Mouse (Mus musculus): ENCODE measurements at regions not wholly inside any gene's neighbourhood (a gene's known extent, or its start where the extent isn't known, plus 50 kb on each side); places are given as distances from the start of the nearest gene placed in this dataset.

GRCm38 (mm10) chr8:42069314-42069713 lies 652.4 kb upstream of the Frg1 start:
- no peak overlapping the region for H3K4me2 ChIP-seq (replicated peaks)
- no peaks in the 10 kb centered on the region for H3K4me1 ChIP-seq (replicated peaks)
- no peak for ATAC-seq
- H3K9me3 ChIP-seq = no peaks in the 10 kb centered on the region
- H3K4me3 ChIP-seq (replicated peaks) = no peak overlapping the region
- 77% methylated on average over 1 of the region's 1 CpGs for WGBS
- no peak overlapping the region for H3K9ac ChIP-seq (replicated peaks)
- no peaks in the 10 kb centered on the region for H3K27me3 ChIP-seq
- H3K27ac ChIP-seq = no peak overlapping the region
- H3K36me3 ChIP-seq = no peaks in the 10 kb centered on the region

- H3K9me3 ChIP-seq = no peaks in the 10 kb centered on the region
- no peaks in the 10 kb centered on the region for H3K36me3 ChIP-seq
- no peak overlapping the region for H3K4me2 ChIP-seq (replicated peaks)
- H3K9ac ChIP-seq (replicated peaks) = no peak overlapping the region
- no peak overlapping the region for H3K27ac ChIP-seq
- ATAC-seq = no peak
- no peaks in the 10 kb centered on the region for H3K4me1 ChIP-seq (replicated peaks)
- no peak overlapping the region for H3K4me3 ChIP-seq (replicated peaks)
- WGBS = 78% methylated on average over 5 of the region's 5 CpGs
- no peaks in the 10 kb centered on the region for H3K27me3 ChIP-seq
Measured at GRCm38 (mm10) chr8:42043526-42043925, 626.7 kb upstream of the Frg1 start.

DNA sequence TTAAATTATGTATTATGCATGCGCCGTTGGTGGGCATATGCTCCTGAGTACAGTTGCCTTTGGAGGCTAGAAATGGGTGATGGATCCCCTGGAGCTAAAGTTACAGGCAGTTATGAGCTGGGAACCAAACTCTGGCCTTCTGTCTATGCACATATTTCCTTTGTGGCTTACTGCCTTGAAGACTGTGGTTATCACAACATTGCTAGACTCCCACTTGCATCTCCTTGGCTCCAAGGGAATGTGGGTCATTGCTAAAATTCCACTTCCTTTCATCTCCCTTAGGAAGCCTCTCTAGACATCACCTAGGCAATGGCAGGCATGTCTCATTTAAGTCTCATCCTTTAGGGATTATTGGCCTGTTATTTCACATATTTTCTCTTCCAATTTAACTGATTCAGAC lies 622.4 kb upstream of the Frg1 start:
- Histone ChIP-seq H3K4me1 (replicated peaks) (no peaks in the 10 kb centered on the region), H3K27me3 (no peaks in the 10 kb centered on the region), H3K27ac (no peak overlapping the region), H3K36me3 (no peaks in the 10 kb centered on the region), H3K4me3 (replicated peaks) (no peak overlapping the region), H3K9me3 (no peaks in the 10 kb centered on the region), H3K4me2 (replicated peaks) (no peak overlapping the region), H3K9ac (replicated peaks) (no peak overlapping the region)
- no peak for ATAC-seq
- WGBS = 94% methylated on average over 2 of the region's 2 CpGs

DNA sequence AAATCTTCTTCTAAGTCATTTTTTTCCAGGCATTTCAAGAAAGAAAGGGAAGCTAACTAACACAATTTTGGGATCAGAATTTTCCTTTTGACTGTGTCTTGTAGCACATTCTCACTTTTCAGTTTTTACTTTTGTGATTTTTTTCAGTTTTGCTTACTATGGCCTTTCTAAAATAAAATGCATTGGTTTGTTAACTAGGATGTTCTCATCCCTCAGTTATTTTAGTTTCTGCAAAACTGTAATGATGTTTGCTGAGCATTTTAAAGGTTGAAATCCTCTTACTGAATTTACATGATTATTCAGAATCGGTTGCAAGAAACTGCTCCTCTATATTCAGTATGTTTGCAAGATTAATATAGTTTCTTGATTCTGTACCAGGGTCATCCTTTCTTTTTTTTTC lies 610.1 kb upstream of the Frg1 start:
- WGBS = 87% methylated on average over 1 of the region's 1 CpGs
- Histone ChIP-seq H3K27ac (no peak overlapping the region), H3K9ac (replicated peaks) (no peak overlapping the region), H3K9me3 (no peaks in the 10 kb centered on the region), H3K27me3 (no peaks in the 10 kb centered on the region), H3K36me3 (no peaks in the 10 kb centered on the region), H3K4me1 (replicated peaks) (no peaks in the 10 kb centered on the region), H3K4me2 (replicated peaks) (no peak overlapping the region), H3K4me3 (replicated peaks) (no peak overlapping the region)
- no peak for ATAC-seq

- Histone ChIP-seq H3K4me3 (replicated peaks) (no peak overlapping the region), H3K4me2 (replicated peaks) (no peak overlapping the region), H3K27ac (no peak overlapping the region), H3K27me3 (no peaks in the 10 kb centered on the region), H3K36me3 (no peaks in the 10 kb centered on the region), H3K9me3 (no peaks in the 10 kb centered on the region), H3K4me1 (replicated peaks) (no peaks in the 10 kb centered on the region), H3K9ac (replicated peaks) (no peak overlapping the region)
- 90% methylated on average over 3 of the region's 3 CpGs for WGBS
- no peak for ATAC-seq
Measured at GRCm38 (mm10) chr8:42017786-42018185, 600.9 kb upstream of the Frg1 start.

DNA sequence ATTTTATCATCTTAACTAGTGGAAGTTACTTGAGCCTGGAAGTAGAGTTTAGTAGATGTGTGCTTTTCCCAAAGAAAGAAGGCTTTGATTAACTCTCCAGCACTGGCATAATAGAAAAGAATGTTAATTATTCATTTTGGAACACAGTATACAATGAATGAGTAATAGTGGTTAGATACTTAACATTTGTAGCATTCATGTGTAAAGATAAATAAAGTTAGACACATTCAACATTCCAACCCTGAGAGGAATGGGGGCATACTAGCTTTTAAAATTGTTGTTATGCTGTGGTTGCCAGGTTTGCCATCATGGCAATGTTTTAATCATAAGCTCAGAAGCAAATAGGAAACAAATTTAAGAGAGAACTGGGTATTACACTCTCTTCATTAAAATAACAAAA lies 586.3 kb upstream of the Frg1 start:
- ATAC-seq = no peak
- no peak overlapping the region for H3K4me2 ChIP-seq (replicated peaks)
- no peaks in the 10 kb centered on the region for H3K27me3 ChIP-seq
- no peak overlapping the region for H3K9ac ChIP-seq (replicated peaks)
- no peaks in the 10 kb centered on the region for H3K9me3 ChIP-seq
- no peak overlapping the region for H3K27ac ChIP-seq
- H3K4me3 ChIP-seq (replicated peaks) = no peak overlapping the region
- no peaks in the 10 kb centered on the region for H3K4me1 ChIP-seq (replicated peaks)
- H3K36me3 ChIP-seq = no peaks in the 10 kb centered on the region

DNA sequence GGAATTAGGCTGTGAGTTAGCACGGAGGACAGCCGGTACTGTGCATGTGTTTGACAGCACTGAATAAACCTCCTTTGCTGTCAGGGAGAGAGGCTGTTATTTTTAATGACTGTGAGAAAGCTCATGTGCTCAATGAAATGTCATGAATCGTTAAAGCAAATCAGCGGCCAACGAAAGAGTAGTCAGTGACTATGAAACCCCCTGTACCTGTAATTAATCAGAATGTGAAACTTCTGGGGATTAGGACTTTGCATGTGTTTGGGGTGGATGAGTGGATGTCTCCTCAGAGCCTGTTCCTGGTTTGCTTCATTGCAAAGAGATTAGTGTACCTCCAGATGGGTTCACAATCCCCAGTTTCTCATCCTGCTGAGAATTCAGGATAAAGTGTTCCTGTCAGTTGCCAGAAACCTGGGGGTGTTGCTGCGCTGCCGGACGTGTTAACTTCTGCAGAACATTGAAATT lies 572.2 kb upstream of the Frg1 start:
- 78% methylated on average over 8 of the region's 8 CpGs for WGBS
- H3K4me1 ChIP-seq (replicated peaks) = no peaks in the 10 kb centered on the region
- no peaks in the 10 kb centered on the region for H3K9me3 ChIP-seq
- no peak overlapping the region for H3K9ac ChIP-seq (replicated peaks)
- H3K27ac ChIP-seq = no peak overlapping the region
- H3K36me3 ChIP-seq = no peaks in the 10 kb centered on the region
- ATAC-seq = no peak
- H3K4me2 ChIP-seq (replicated peaks) = no peak overlapping the region
- H3K4me3 ChIP-seq (replicated peaks) = no peak overlapping the region
- no peaks in the 10 kb centered on the region for H3K27me3 ChIP-seq

- Histone ChIP-seq H3K27ac (no peak overlapping the region), H3K4me2 (replicated peaks) (no peak overlapping the region), H3K4me1 (replicated peaks) (no peaks in the 10 kb centered on the region), H3K9me3 (no peaks in the 10 kb centered on the region), H3K27me3 (no peaks in the 10 kb centered on the region), H3K9ac (replicated peaks) (no peak overlapping the region), H3K4me3 (replicated peaks) (no peak overlapping the region), H3K36me3 (no peaks in the 10 kb centered on the region)
- 79% methylated on average over 5 of the region's 5 CpGs for WGBS
- ATAC-seq = no peak
Measured at GRCm38 (mm10) chr8:41988216-41988615, 571.3 kb upstream of the Frg1 start.

DNA sequence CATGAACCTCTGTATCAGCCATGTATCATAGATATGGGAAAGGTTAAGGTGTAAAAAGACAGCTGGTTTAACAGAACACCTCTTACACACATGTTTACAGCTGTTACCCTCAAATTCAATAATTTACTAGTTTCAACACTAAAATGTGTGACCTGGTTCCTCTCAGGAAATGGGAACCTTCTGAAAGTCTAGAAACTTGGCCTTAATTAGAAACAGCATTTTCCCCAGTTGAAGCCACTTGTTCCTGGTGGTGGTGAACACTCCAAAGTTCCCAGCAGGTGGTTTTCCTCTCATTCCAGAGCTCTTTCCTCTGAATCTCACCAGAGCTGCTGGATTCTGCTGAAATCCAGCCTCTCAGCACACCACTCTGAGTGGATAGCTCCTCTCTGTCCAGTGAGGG lies 570.5 kb upstream of the Frg1 start:
- Histone ChIP-seq H3K4me1 (replicated peaks) (no peaks in the 10 kb centered on the region), H3K4me2 (replicated peaks) (no peak overlapping the region), H3K27ac (no peak overlapping the region), H3K36me3 (no peaks in the 10 kb centered on the region), H3K27me3 (no peaks in the 10 kb centered on the region), H3K4me3 (replicated peaks) (no peak overlapping the region), H3K9me3 (no peaks in the 10 kb centered on the region), H3K9ac (replicated peaks) (no peak overlapping the region)
- ATAC-seq = no peak

DNA sequence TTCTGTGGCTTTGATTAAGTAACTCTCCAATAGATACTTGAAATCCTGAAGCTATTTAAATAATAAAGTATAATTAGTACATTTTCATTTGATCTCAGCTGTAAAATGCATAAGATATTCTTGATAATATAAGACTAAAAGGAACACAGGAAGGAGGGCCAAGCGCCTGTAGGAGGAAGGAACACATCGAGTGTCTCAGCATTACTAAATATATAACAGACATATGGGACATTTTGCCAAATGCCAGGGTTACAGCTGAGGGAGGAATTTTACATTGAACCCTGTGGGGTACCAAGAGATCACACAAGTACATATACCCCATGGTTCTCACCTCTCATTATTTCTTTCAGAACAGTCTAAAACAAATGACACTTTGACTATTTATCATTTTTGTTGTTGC lies 555.5 kb upstream of the Frg1 start:
- WGBS = 91% methylated on average over 2 of the region's 2 CpGs
- Histone ChIP-seq H3K27me3 (no peaks in the 10 kb centered on the region), H3K4me2 (replicated peaks) (no peak overlapping the region), H3K4me1 (replicated peaks) (no peaks in the 10 kb centered on the region), H3K9ac (replicated peaks) (no peak overlapping the region), H3K9me3 (no peaks in the 10 kb centered on the region), H3K36me3 (no peaks in the 10 kb centered on the region), H3K27ac (no peak overlapping the region), H3K4me3 (replicated peaks) (no peak overlapping the region)
- ATAC-seq = no peak

- 86% methylated on average over 3 of the region's 3 CpGs for WGBS
- H3K4me2 ChIP-seq (replicated peaks) = no peak overlapping the region
- no peaks in the 10 kb centered on the region for H3K36me3 ChIP-seq
- no peaks in the 10 kb centered on the region for H3K27me3 ChIP-seq
- H3K4me1 ChIP-seq (replicated peaks) = no peaks in the 10 kb centered on the region
- H3K9ac ChIP-seq (replicated peaks) = no peak overlapping the region
- no peaks in the 10 kb centered on the region for H3K9me3 ChIP-seq
- H3K27ac ChIP-seq = no peak overlapping the region
- ATAC-seq = no peak
- H3K4me3 ChIP-seq (replicated peaks) = no peak overlapping the region
Measured at GRCm38 (mm10) chr8:41970536-41970935, 553.7 kb upstream of the Frg1 start.

DNA sequence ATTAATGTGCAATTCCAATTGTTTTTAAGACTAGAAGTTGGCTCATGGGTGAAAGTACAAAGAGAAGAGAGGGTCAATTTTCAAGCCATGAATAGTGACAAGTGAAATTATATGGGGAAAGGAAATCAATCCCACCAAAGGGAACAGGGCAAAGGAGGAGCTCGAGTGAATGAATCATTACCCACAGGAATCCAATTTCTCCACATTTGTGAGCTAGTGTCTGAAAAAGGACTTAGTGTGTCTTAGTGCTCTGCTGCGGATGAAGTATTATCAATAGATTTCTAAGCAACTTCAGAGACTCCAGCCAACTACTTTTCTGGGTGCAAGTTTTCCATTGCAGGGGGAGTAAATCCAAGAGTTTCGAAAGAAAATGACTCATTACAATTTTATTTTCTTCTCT lies 552.5 kb upstream of the Frg1 start:
- H3K27ac ChIP-seq = no peak overlapping the region
- no peak for ATAC-seq
- WGBS = 83% methylated on average over 3 of the region's 3 CpGs
- H3K27me3 ChIP-seq = no peaks in the 10 kb centered on the region
- no peaks in the 10 kb centered on the region for H3K4me1 ChIP-seq (replicated peaks)
- no peaks in the 10 kb centered on the region for H3K9me3 ChIP-seq
- H3K4me3 ChIP-seq (replicated peaks) = no peak overlapping the region
- no peak overlapping the region for H3K9ac ChIP-seq (replicated peaks)
- H3K4me2 ChIP-seq (replicated peaks) = no peak overlapping the region
- no peaks in the 10 kb centered on the region for H3K36me3 ChIP-seq

- Histone ChIP-seq H3K4me1 (replicated peaks) (no peaks in the 10 kb centered on the region), H3K27ac (no peak overlapping the region), H3K4me3 (replicated peaks) (no peak overlapping the region), H3K9me3 (no peaks in the 10 kb centered on the region), H3K36me3 (no peaks in the 10 kb centered on the region), H3K4me2 (replicated peaks) (no peak overlapping the region), H3K27me3 (no peaks in the 10 kb centered on the region), H3K9ac (replicated peaks) (no peak overlapping the region)
- ATAC-seq = no peak
Measured at GRCm38 (mm10) chr8:41964088-41964487, 547.2 kb upstream of the Frg1 start.

DNA sequence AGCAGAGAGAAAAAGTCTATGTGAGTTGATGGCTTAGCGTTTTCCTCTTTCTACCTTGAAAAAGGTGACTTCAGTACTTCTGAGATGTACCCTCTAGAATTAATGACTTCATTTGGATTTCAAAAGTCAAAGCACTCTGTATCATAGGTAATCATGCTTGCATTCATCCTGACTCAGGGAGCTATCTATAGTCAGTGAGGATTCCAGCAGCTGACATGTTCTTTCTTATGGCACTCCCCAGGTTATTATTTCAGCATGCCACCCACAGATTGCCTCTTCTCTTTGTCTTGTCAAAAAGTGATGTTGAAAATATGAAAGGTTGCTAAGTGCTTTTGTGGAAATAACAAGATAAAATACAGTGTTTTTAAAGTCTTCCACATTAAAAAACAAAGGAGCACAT lies 540.0 kb upstream of the Frg1 start:
- H3K9ac ChIP-seq (replicated peaks) = no peak overlapping the region
- H3K9me3 ChIP-seq = no peaks in the 10 kb centered on the region
- no peaks in the 10 kb centered on the region for H3K36me3 ChIP-seq
- H3K27me3 ChIP-seq = no peaks in the 10 kb centered on the region
- WGBS = 93% methylated on average over 1 of the region's 1 CpGs
- no peak overlapping the region for H3K4me3 ChIP-seq (replicated peaks)
- H3K4me1 ChIP-seq (replicated peaks) = no peaks in the 10 kb centered on the region
- ATAC-seq = no peak
- H3K4me2 ChIP-seq (replicated peaks) = no peak overlapping the region
- H3K27ac ChIP-seq = no peak overlapping the region

Data from midbrain, embryonic 13.5 days (tissue).